Comparison of ENCODE assay signal across 11 mouse cellular contexts in the genomic region with DNA sequence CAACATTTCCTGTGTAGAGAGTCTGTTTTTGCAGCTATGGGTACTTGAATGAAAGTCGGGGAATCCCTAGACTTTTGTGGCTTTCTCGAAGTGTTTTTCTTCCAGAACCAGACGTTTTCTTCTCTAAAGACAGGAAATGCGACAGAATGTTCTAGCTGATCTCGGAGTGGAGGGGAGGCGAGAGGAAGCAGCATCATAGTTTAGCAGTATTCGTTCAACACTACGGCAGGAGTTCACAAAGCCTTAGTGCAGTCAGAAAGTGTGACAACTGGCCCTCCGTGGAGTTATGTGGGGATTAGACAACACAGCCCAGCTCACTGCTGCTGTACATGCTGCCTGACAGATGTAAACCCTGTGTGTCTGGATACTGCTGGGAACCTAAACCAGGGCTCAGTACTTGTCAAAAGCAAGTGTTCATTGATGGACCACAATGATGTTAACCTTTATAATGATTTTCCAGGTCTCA. TPM values are rescaled to one million over a fixed set of nuclear protein-coding genes. Genes with fewer than 3 reads are reported as not detected.
DNase-seq lines count a peak whose midpoint lies in the region; ATAC-seq and TF ChIP-seq lines count a peak whose summit lies in the region.
"Had no signal": no experiment of that assay in that cellular context is flagged by ENCODE, and none has a peak within 500 bp of the region (broad histone marks: within the 10 kb centered on the region; RNA-seq: fewer than 3 reads in every experiment).

No protein-coding gene starts in this region.

- WGBS in lung, embryonic 16.5 days = 15% methylated on average over 9 of the region's 9 CpGs
- WGBS in lung, adult 2 months = 24% methylated on average over 9 of the region's 9 CpGs
- 36% methylated on average over 9 of the region's 9 CpGs for WGBS in intestine, embryonic 15.5 days
- WGBS in stomach, embryonic 16.5 days = 43% methylated on average over 9 of the region's 9 CpGs
- WGBS in liver, postnatal 0 days (ENCODE audit: insufficient replicate concordance) = 22% methylated on average over 9 of the region's 9 CpGs

- peaks cover 15% of the 10 kb centered on the region; the same call in 1 of the 2 replicates for H3K4me1 ChIP-seq in lung, embryonic 16.5 days (replicated peaks; ENCODE audit: control insufficient read depth, insufficient read depth, low read length)
- H3K4me1 ChIP-seq in lung, adult 2 months (ENCODE audit: control insufficient read depth, insufficient read depth, low read length) = no peaks in the 10 kb centered on the region
- H3K4me1 ChIP-seq in intestine, embryonic 15.5 days (replicated peaks) = peaks cover 10% of the 10 kb centered on the region; the same call in 1 of the 2 replicates
- 0 out of 2 replicates have a peak, but pooled peaks cover 3% of the 10 kb centered on the region for H3K4me1 ChIP-seq in stomach, embryonic 16.5 days (ENCODE audit: control insufficient read depth, insufficient read depth, low read length)
- H3K4me1 ChIP-seq in liver, postnatal 0 days (ENCODE audit: insufficient read depth) = no peaks in the 10 kb centered on the region
- H3K4me1 ChIP-seq: midbrain, embryonic 12.5 days had no signal

- no peak overlapping the region for H3K4me2 ChIP-seq in lung, embryonic 16.5 days (ENCODE audit: low read depth, low read length)
- peak overlapping the region; percentile 39 for H3K4me2 ChIP-seq in intestine, embryonic 15.5 days (replicated peaks)
- H3K4me2 ChIP-seq in stomach, embryonic 16.5 days (ENCODE audit: low read depth, low read length) = no peak overlapping the region
- H3K4me2 ChIP-seq in liver, postnatal 0 days (ENCODE audit: low read depth, low read length) = no peak overlapping the region
- H3K4me2 ChIP-seq: midbrain, embryonic 12.5 days had no signal

- no peak overlapping the region for H3K9ac ChIP-seq in lung, embryonic 16.5 days (ENCODE audit: low read length)
- H3K9ac ChIP-seq in intestine, embryonic 15.5 days = no peak overlapping the region
- no peak overlapping the region for H3K9ac ChIP-seq in stomach, embryonic 16.5 days (ENCODE audit: low read length)
- no peak overlapping the region for H3K9ac ChIP-seq in liver, postnatal 0 days (replicated peaks)
- H3K9ac ChIP-seq: midbrain, embryonic 12.5 days had no signal

- no peak for DNase-seq in lung, adult 2 months
- DNase-seq in T-cell, adult 2 months (ENCODE audit: low spot score) = peak; percentile 93
- DNase-seq in liver, postnatal 0 days = no peak
- DNase-seq in kidney, adult 9 months = no peak
- DNase-seq: adrenal gland, postnatal 36 days; cerebellum, adult 9-10 months; gastrocnemius, postnatal 10 days had no signal

- no peak for TF ChIP-seq CTCF in lung, adult 2 months (IDR thresholded peaks at IDR 0.05; ENCODE audit: insufficient read depth, low read length)
- TF ChIP-seq CTCF in liver, postnatal 0 days (IDR thresholded peaks at IDR 0.05; ENCODE audit: low read depth) = no peak

- no peaks in the 10 kb centered on the region for H3K36me3 ChIP-seq in lung, embryonic 16.5 days (ENCODE audit: control insufficient read depth, insufficient read depth, low read length)
- no peaks in the 10 kb centered on the region for H3K36me3 ChIP-seq in intestine, embryonic 15.5 days
- no peaks in the 10 kb centered on the region for H3K36me3 ChIP-seq in stomach, embryonic 16.5 days (ENCODE audit: control insufficient read depth, insufficient read depth, low read length)
- no peaks in the 10 kb centered on the region for H3K36me3 ChIP-seq in liver, postnatal 0 days (replicated peaks; ENCODE audit: insufficient read depth, low read length)
- H3K36me3 ChIP-seq: midbrain, embryonic 12.5 days had no signal

- no peak for TF ChIP-seq POLR2A in lung, adult 2 months (IDR thresholded peaks at IDR 0.05; ENCODE audit: borderline replicate concordance, extremely low read depth, low read depth, low read length)

- peak overlapping the region; percentile 47; the same call in 1 of the 2 replicates for H3K27ac ChIP-seq in lung, embryonic 16.5 days (ENCODE audit: low read length)
- peak overlapping the region; percentile 57 for H3K27ac ChIP-seq in intestine, embryonic 15.5 days
- H3K27ac ChIP-seq in stomach, embryonic 16.5 days (ENCODE audit: low read length) = peak overlapping the region; percentile 17; the same call in 1 of the 2 replicates
- H3K27ac ChIP-seq in liver, postnatal 0 days (ENCODE audit: low read depth) = no peak overlapping the region
- H3K27ac ChIP-seq: midbrain, embryonic 12.5 days had no signal

- H3K9me3 ChIP-seq in lung, embryonic 16.5 days (ENCODE audit: control insufficient read depth, low read length) = no peaks in the 10 kb centered on the region
- H3K9me3 ChIP-seq in intestine, embryonic 15.5 days = no peaks in the 10 kb centered on the region
- no peaks in the 10 kb centered on the region for H3K9me3 ChIP-seq in stomach, embryonic 16.5 days (replicated peaks; ENCODE audit: control insufficient read depth, low read length)
- H3K9me3 ChIP-seq in liver, postnatal 0 days (ENCODE audit: low read length) = no peaks in the 10 kb centered on the region
- H3K9me3 ChIP-seq: midbrain, embryonic 12.5 days had no signal

- H3K27me3 ChIP-seq in lung, embryonic 16.5 days (ENCODE audit: control insufficient read depth, insufficient read depth, low read depth, low read length) = no peaks in the 10 kb centered on the region
- no peaks in the 10 kb centered on the region for H3K27me3 ChIP-seq in intestine, embryonic 15.5 days (replicated peaks)
- H3K27me3 ChIP-seq in stomach, embryonic 16.5 days (ENCODE audit: control insufficient read depth, insufficient read depth, low read length) = no peaks in the 10 kb centered on the region
- H3K27me3 ChIP-seq in liver, postnatal 0 days (ENCODE audit: insufficient read depth, low read length) = peaks cover 37% of the 10 kb centered on the region
- H3K27me3 ChIP-seq: midbrain, embryonic 12.5 days had no signal

- no peak overlapping the region for H3K4me3 ChIP-seq in lung, embryonic 16.5 days (ENCODE audit: low read length)
- no peak overlapping the region for H3K4me3 ChIP-seq in lung, adult 2 months (replicated peaks; ENCODE audit: extremely low read depth, low read depth, low read length)
- no peak overlapping the region for H3K4me3 ChIP-seq in intestine, embryonic 15.5 days (replicated peaks)
- no peak overlapping the region for H3K4me3 ChIP-seq in stomach, embryonic 16.5 days (replicated peaks; ENCODE audit: low read length)
- no peak overlapping the region for H3K4me3 ChIP-seq in liver, postnatal 0 days (ENCODE audit: low read depth, low read length)
- H3K4me3 ChIP-seq: midbrain, embryonic 12.5 days had no signal

- no peak for TF ChIP-seq EP300 in liver, postnatal 0 days (IDR thresholded peaks at IDR 0.05; ENCODE audit: low read depth)

- ATAC-seq in lung, embryonic 16.5 days (ENCODE audit: low read depth) = no peak
- ATAC-seq in intestine, embryonic 15.5 days = 0 out of 2 replicates have a peak, but pooled peaks have one; percentile 32
- ATAC-seq in stomach, embryonic 16.5 days (ENCODE audit: insufficient read depth, low FRiP score) = no peak
- ATAC-seq in liver, postnatal 0 days = no peak

RNA-seq across cellular contexts. Expression of a gene that starts 18.5 kb away (rescaled TPM):
- 0.24 TPM in 1 of 2 replicates, not detected in the other for polyA plus RNA-seq in lung, embryonic 16.5 days (2015; fragmentation: Nextera tagmentation; extraction: Ambion mirVana)
- not detected in 2 replicates for polyA plus RNA-seq in lung, adult 2 months (2012; rRNA removed)
- 8.0 and 9.0 TPM in 2 replicates for polyA plus RNA-seq in intestine, embryonic 15.5 days (2015; fragmentation: Nextera tagmentation; extraction: Ambion mirVana)
- 1.7 and 3.1 TPM in 2 replicates for polyA plus RNA-seq in stomach, embryonic 16.5 days (2015; fragmentation: Nextera tagmentation; extraction: Ambion mirVana)
- not detected in 2 replicates for polyA plus RNA-seq in liver, postnatal 0 days (2015; fragmentation: Nextera tagmentation; extraction: Ambion mirVana)
- polyA plus RNA-seq: midbrain, embryonic 12.5 days had no signal
